Mouse (Mus musculus) forebrain, embryonic 15.5 days (tissue): ENCODE results near the gene Fam219b. TPM values are rescaled to one million over a fixed set of nuclear protein-coding genes. Genes with fewer than 3 reads are reported as not detected.

Experiments
- ATAC-seq: fragments of 200-750 bp; cut with Nextera tagmentation; replicated peaks from 2 replicates; pipeline ENCODE4 v1.8.0; 2017; ENCODE audit warnings: mild to moderate bottlenecking, moderate TSS enrichment, moderate library complexity
- H3K27ac ChIP-seq: fragments of 300-500 bp; sonication (generic); replicated peaks from 2 replicates; pipeline ENCODE4 v1.5.1; 2015; ENCODE audit warnings: mild to moderate bottlenecking, inconsistent platforms
- H3K27me3 ChIP-seq: fragments of 300-500 bp; sonication (generic); 2 replicates; pipeline ENCODE4 v1.6.1; 2015; ENCODE audit warnings: inconsistent platforms
- H3K36me3 ChIP-seq: fragments of 300-500 bp; sonication (generic); 2 replicates; pipeline ENCODE4 v1.6.1; 2015; ENCODE audit warnings: mild to moderate bottlenecking, inconsistent platforms
- H3K4me1 ChIP-seq: fragments of 300-500 bp; sonication (generic); 2 replicates; pipeline ENCODE4 v1.6.1; 2015; ENCODE audit warnings: inconsistent platforms
- H3K4me2 ChIP-seq: fragments of 300-500 bp; sonication (generic); replicated peaks from 2 replicates; pipeline ENCODE4 v1.6.1; 2015; ENCODE audit warnings: mild to moderate bottlenecking, inconsistent platforms
- H3K4me3 ChIP-seq: fragments of 300-500 bp; sonication (generic); 2 replicates; pipeline ENCODE4 v1.5.1; 2015; ENCODE audit warnings: mild to moderate bottlenecking, inconsistent platforms
- H3K9ac ChIP-seq: fragments of 300-500 bp; sonication (generic); replicated peaks from 2 replicates; pipeline ENCODE4 v1.6.1; 2015; ENCODE audit warnings: mild to moderate bottlenecking, inconsistent platforms
- H3K9me3 ChIP-seq: fragments of 300-500 bp; sonication (generic); 2 replicates; pipeline ENCODE4 v1.6.1; 2016; ENCODE audit warnings: inconsistent platforms
- WGBS: fragments of 180-500 bp; shearing (Covaris S2); methylation state at CpG from one replicate; pipeline ENCODE4 v1.1.7; 2015; ENCODE audit warnings: mixed read lengths; 5-methylcytosine and 5-hydroxymethylcytosine counted together
- polyA plus RNA-seq: library from polyadenylated mRNA; unstranded; fragments of >200 nt; fragmentation: Nextera tagmentation; extraction: Ambion mirVana; gene quantifications from 2 replicates; pipeline ENCODE4 v1.2.1, GENCODE M21; 2015

Gene Fam219b
- polyA plus RNA-seq, 1 experiment from 2014 or later, result 24.1 TPM

DNA sequence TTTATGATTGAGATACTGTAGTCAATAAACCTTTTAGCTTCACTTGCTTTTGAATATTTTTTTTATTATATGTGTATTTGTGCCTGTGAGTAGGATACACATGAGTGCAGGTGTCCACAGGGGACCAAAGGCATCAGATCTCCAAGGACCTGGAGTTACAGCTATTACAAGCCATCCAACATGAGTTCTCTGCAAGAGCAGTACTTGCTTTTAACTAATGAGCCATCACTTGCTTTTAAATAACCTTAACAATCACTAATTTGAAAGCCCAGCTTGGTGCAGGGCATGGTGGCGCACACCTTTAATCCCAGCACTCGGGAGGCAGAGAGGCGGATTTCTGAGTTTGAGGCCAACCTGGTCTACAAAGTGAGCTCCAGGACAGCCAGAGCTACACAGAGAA lies 17.4 kb downstream of the Fam219b start:
- 25% methylated on average over 3 of the region's 3 CpGs for WGBS
- H3K4me2 ChIP-seq, result no peak overlapping the region
- H3K36me3 ChIP-seq, result no peaks in the 10 kb centered on the region
- ATAC-seq, result no peak
- H3K27ac ChIP-seq, result no peak overlapping the region
- no peaks in the 10 kb centered on the region for H3K27me3 ChIP-seq
- peaks cover 9% of the 10 kb centered on the region for H3K4me1 ChIP-seq
- H3K9me3 ChIP-seq, result no peaks in the 10 kb centered on the region
- H3K4me3 ChIP-seq, result no peak overlapping the region
- H3K9ac ChIP-seq, result no peak overlapping the region

DNA sequence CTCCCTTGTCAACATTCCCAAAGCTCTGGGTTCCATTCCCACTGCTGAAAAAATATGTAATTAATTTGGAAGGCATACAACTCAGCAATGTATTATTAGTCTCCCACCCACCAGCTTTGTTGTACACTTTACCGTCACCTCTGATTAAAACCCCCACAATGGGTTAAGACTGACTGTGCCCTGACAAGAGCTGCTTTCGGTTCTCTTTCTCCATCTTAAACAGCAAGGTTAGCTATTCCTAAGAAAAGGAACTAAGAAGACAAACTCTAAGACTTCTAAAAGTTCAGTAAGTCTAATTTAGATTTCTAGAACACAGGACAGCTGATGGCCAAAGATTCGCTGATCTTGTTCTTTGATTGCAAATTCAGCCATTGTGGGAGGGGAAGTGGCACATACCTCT lies 19.9 kb downstream of the Fam219b start:
- no peaks in the 10 kb centered on the region for H3K36me3 ChIP-seq
- H3K27ac ChIP-seq, result no peak overlapping the region
- H3K9me3 ChIP-seq, result no peaks in the 10 kb centered on the region
- no peak overlapping the region for H3K4me3 ChIP-seq
- ATAC-seq, result no peak
- H3K4me2 ChIP-seq, result no peak overlapping the region
- H3K9ac ChIP-seq, result no peak overlapping the region
- peaks cover 18% of the 10 kb centered on the region for H3K4me1 ChIP-seq
- H3K27me3 ChIP-seq, result no peaks in the 10 kb centered on the region
- WGBS, result 72% methylated on average over 3 of the region's 3 CpGs

DNA sequence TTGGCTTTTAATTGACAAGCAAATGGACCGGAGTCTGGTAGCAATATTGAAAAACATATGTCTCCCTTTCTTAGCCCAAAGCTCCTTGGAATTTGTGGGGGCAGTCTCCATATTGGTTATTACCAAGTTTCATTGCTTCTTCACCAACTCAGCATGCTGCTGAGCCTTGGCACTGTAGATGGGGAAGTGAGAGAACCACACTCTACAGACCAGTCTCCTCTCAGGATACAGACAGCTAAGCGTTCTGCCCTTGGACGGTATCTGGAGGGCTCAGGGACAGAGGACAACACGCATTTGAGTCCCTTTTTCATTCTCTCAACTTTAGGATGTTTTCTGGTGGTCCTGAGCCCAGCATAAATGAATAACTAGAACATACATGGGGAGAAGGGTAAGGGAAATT lies 21.3 kb downstream of the Fam219b start:
- Histone ChIP-seq H3K9ac (no peak overlapping the region), H3K4me1 (peaks cover 25% of the 10 kb centered on the region), H3K4me3 (no peak overlapping the region), H3K4me2 (no peak overlapping the region), H3K27me3 (no peaks in the 10 kb centered on the region), H3K27ac (no peak overlapping the region), H3K36me3 (no peaks in the 10 kb centered on the region), H3K9me3 (no peaks in the 10 kb centered on the region)
- 85% methylated on average over 4 of the region's 4 CpGs for WGBS
- ATAC-seq, result no peak

DNA sequence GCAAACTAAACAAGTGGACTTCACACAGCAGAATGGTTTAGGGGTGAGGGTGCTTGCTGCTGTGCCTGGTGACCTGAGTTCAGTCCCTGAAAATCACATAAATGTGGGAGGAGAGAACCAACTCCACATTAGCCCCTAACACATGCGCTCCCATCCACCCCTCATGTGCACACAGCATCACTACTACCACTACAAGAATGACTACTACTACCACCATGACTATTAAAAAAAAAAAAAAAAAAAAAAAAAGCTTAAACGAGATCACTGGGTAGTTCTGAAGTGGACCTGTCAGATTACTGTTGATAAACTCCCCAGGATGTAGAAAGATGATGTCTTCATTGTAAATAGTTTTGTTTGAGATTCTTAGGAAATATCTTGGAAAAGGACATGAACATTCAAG lies 22.2 kb downstream of the Fam219b start:
- Histone ChIP-seq H3K27ac (no peak overlapping the region), H3K4me3 (no peak overlapping the region), H3K36me3 (no peaks in the 10 kb centered on the region), H3K9ac (no peak overlapping the region), H3K9me3 (no peaks in the 10 kb centered on the region), H3K27me3 (no peaks in the 10 kb centered on the region), H3K4me1 (peaks cover 25% of the 10 kb centered on the region), H3K4me2 (no peak overlapping the region)
- no peak for ATAC-seq
- 74% methylated on average over 2 of the region's 2 CpGs for WGBS

DNA sequence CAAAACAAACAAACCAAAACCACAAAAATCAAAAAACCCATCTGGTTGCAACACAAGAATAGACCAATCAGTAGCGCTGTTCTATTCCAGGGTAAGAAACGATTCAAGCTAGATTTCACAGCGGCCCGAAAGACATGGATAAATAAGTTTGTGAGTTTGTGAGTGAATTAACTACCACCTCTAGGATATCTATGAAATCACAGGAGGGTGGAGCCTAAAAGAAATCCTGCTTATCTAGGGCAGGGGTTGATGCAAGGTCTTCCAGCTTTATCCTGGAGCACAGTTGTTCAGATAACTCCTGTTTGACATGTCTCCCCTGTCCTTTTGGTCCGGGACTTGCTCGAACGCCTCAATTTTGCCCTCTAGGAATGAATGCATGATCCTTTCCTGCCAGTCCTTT lies 22.9 kb downstream of the Fam219b start:
- peaks cover 30% of the 10 kb centered on the region for H3K4me1 ChIP-seq
- H3K4me2 ChIP-seq, result peak overlapping the region; percentile 79
- H3K27me3 ChIP-seq, result no peaks in the 10 kb centered on the region
- peak overlapping the region; percentile 77 for H3K4me3 ChIP-seq
- H3K9me3 ChIP-seq, result no peaks in the 10 kb centered on the region
- peak overlapping the region; percentile 87 for H3K27ac ChIP-seq
- H3K36me3 ChIP-seq, result no peaks in the 10 kb centered on the region
- peak overlapping the region; percentile 78 for H3K9ac ChIP-seq
- 0 out of 2 replicates have a peak, but pooled peaks have one; percentile 11 for ATAC-seq
- WGBS, result 26% methylated on average over 7 of the region's 7 CpGs

DNA sequence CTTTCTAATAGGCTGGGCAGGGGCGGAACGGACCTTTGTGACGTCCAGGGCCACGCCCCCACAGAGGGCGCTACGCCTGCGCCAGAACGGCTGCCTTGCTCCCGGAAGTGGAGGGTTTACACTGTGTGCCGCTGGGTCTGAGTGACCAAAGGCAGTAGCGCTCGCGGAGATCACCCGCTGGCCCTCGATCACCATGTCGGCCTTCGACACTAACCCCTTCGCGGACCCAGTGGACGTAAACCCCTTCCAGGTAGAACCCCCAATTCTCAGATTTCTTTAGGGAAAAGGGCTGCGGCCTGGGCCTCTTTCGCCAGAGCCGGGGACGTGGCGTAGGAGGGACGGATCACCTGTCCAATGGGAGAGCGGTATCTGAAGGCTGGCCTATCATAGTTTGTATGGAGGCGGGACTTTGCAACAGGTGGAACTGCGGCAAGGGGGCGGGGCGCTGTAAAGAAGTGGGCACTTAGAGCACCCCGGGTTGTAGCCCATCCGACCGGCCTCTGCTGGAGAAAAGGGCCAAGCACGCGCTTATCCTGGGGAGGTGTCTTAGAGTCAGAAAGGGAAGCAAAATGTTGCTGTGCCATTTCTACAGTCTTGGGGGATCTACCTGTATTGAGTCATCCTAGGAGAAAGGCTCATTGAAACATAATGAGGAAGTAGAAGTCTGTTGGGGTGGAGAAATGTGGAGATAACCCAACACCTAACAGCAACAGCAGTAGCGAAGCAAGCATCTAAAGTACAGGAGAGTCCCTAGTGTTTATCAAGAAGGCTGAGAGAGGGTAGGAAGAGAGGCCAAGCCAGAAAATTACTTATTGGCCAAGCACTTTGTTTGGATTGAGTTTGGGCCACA lies 23.8 kb downstream of the Fam219b start, which contains the start of gene Scamp2:
TSS of gene Scamp2 (plus strand) at position 83 of the 850 bp plus-strand sequence.
- peak within 1 kb of the TSS; percentile 77 for H3K4me3 ChIP-seq

DNA sequence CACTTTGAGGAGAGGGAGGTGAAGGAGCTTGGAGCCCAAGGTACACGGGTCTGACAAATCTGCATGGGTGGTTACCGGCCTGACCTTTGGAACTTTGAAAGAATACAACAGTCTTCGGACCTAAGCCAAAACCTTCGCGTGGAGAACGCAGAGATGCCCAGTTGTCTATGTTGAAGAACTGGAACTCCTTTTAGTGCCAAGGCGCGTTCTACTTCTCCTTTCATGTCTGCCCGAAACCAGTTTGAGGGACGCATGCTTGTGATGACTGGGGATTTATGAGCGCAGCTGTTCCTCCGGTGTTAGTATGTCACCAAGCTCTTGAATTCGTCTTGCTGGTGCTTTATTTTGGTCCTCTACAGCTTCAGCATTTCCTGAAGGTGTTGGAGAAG lies 24.4 kb downstream of the Fam219b start:
- H3K27me3 ChIP-seq, result no peaks in the 10 kb centered on the region
- 82% methylated on average over 13 of the region's 13 CpGs for WGBS
- no peak overlapping the region for H3K27ac ChIP-seq
- peak overlapping the region; percentile 77 for H3K4me3 ChIP-seq
- H3K4me1 ChIP-seq, result peaks cover 43% of the 10 kb centered on the region
- H3K36me3 ChIP-seq, result no peaks in the 10 kb centered on the region
- no peak for ATAC-seq
- H3K4me2 ChIP-seq, result peak overlapping the region; percentile 79
- H3K9me3 ChIP-seq, result no peaks in the 10 kb centered on the region
- 0 out of 2 replicates have a peak overlapping the region, but pooled peaks have one; percentile 78 for H3K9ac ChIP-seq

More for the DNA sequence above, 23.8 kb downstream of the Fam219b start, which contains the start of gene Scamp2:
- no peaks in the 10 kb centered on the region for H3K27me3 ChIP-seq
- H3K27ac ChIP-seq, result peak within 1 kb of the TSS; percentile 87
- WGBS, result under 1% methylated on average over 37 of the region's 37 CpGs
- peak within 1 kb of the TSS; percentile 78 for H3K9ac ChIP-seq
- peaks cover 38% of the 10 kb centered on the region for H3K4me1 ChIP-seq
- ATAC-seq, result peak; percentile 100
- H3K4me2 ChIP-seq, result peak within 1 kb of the TSS; percentile 79
- H3K9me3 ChIP-seq, result no peaks in the 10 kb centered on the region
- no peaks in the 10 kb centered on the region for H3K36me3 ChIP-seq

DNA sequence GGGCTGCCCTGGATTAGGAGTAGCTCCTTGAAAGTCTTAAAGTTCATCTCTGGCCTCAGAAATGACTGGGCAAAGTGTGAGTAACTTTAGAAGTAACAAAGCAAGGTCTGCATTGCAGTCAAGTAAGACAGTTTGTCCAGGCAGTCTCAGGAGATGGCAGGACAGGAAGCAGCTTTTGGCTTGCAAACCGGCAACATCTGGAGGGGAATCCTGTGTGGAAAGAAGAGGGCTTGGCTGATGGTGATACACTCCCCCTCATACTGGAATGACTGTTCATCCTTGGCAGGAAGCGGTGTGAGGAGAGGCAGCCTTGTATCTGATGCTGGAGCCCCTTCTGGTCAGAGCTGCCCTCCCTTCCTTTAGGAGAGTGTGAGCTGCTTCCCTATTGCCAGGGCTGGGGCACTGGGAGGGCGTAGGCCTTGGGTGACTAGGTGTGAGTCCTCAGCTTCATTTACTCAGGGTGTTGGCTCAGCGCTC lies 25.6 kb downstream of the Fam219b start:
- no peak overlapping the region for H3K9ac ChIP-seq
- WGBS, result 90% methylated on average over 4 of the region's 4 CpGs
- no peak overlapping the region for H3K4me3 ChIP-seq
- no peaks in the 10 kb centered on the region for H3K27me3 ChIP-seq
- H3K36me3 ChIP-seq, result no peaks in the 10 kb centered on the region
- ATAC-seq, result no peak
- peaks cover 47% of the 10 kb centered on the region for H3K4me1 ChIP-seq
- no peak overlapping the region for H3K27ac ChIP-seq
- H3K9me3 ChIP-seq, result no peaks in the 10 kb centered on the region
- H3K4me2 ChIP-seq, result no peak overlapping the region

DNA sequence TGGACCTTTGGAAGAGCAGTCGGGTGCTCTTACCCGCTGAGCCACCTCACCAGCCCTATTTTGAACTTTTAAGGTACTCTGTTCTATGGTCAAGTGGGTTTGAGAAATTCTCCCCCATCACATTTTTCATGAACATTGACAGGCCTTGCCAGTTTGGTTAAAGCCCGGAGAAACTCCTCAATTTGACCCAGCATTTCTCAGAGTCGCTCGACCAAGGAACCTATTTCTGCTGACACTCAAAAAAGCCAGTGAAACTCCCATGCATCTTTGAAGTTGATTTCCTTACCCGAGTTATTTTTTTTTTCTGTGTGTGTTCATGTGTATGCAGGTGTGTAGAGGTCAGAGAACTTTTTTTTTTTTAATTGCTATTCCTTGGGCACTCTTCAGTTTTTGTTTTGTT lies 27.3 kb downstream of the Fam219b start:
- Histone ChIP-seq H3K9me3 (no peaks in the 10 kb centered on the region), H3K4me1 (peaks cover 47% of the 10 kb centered on the region), H3K27ac (no peak overlapping the region), H3K36me3 (peaks cover 16% of the 10 kb centered on the region), H3K4me3 (no peak overlapping the region), H3K4me2 (no peak overlapping the region), H3K27me3 (no peaks in the 10 kb centered on the region), H3K9ac (no peak overlapping the region)
- no peak for ATAC-seq
- WGBS, result 88% methylated on average over 6 of the region's 6 CpGs

DNA sequence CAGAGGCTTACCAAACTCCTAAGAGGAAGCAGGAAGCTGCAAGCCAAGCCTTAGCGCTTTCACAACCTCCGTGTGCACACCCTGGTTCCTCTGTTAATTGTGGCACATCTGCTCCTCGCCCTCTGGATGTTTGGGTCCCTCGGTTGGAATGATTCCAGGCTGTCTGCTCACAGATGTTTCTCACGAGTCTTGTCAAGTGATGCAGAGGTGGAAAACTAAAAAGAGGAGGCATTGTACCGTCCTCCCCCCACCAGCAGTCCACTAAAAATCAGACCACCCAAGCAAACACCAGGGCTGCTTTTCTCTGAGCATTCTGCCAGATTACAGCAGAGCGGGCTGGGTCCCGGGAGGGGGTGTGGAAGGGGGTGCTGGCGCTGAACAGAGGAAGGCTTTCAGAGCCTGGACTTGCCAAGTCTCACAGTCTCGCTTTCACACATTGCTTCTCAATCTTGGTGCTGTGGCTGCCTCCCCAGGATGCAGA lies 28.5 kb downstream of the Fam219b start:
- Histone ChIP-seq H3K36me3 (peaks cover 17% of the 10 kb centered on the region), H3K9ac (no peak overlapping the region), H3K27me3 (no peaks in the 10 kb centered on the region), H3K4me1 (peaks cover 42% of the 10 kb centered on the region), H3K4me3 (no peak overlapping the region), H3K27ac (peak overlapping the region; percentile 62), H3K4me2 (no peak overlapping the region), H3K9me3 (no peaks in the 10 kb centered on the region)
- peak; percentile 39; the same call in 1 of the 2 replicates for ATAC-seq
- WGBS, result 27% methylated on average over 10 of the region's 10 CpGs

DNA sequence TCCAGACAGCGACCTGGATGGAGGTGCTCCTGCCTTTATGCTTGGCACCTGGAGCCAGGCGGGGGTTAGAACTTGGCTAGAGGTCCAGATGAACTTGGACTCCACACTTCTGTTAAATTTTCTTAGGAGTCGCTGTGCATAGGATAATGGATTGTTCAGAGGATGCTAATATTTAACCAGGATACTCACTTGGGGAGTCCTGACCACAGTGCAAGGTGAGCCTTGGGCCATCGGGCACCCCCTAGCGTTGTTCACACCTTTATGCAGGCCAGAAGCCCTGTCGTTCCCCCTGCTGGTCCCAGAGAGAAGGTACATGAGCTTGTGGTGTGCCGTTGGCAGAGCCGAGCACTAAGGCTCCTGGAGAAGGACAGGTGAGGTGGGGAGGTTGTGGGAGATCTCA lies 29.5 kb downstream of the Fam219b start:
- WGBS, result 60% methylated on average over 8 of the region's 8 CpGs
- Histone ChIP-seq H3K4me3 (no peak overlapping the region), H3K36me3 (peaks cover 17% of the 10 kb centered on the region), H3K27me3 (no peaks in the 10 kb centered on the region), H3K9me3 (no peaks in the 10 kb centered on the region), H3K9ac (no peak overlapping the region), H3K4me1 (peaks cover 35% of the 10 kb centered on the region), H3K27ac (no peak overlapping the region), H3K4me2 (no peak overlapping the region)
- no peak for ATAC-seq

DNA sequence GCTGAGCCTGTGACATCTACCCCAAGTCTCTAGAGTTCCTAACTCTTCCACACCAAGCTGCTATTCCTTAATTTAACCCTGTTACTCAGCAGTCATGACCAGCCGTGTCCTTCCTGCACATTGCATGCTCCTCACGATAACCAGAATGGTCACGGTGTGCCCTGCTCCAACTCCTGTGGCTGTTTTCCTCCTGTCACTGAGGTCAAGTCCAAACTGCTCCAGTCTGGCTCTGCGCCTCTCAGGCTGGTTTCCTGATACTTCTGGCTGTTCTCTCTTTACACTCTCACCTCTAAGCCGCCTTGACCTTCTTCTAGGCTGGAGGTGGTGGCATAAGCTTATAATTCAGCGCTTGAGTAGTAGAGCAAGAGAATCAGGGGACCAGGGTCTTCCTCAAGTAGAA lies 31.2 kb downstream of the Fam219b start:
- Histone ChIP-seq H3K4me2 (no peak overlapping the region), H3K9ac (no peak overlapping the region), H3K36me3 (peaks cover 17% of the 10 kb centered on the region), H3K4me1 (peaks cover 22% of the 10 kb centered on the region), H3K4me3 (no peak overlapping the region), H3K9me3 (no peaks in the 10 kb centered on the region), H3K27me3 (no peaks in the 10 kb centered on the region), H3K27ac (no peak overlapping the region)
- WGBS, result 95% methylated on average over 6 of the region's 6 CpGs
- no peak for ATAC-seq
